Mouse (Mus musculus) left cerebral cortex, adult 8-10 months (tissue): ENCODE measurements around the gene Zar1l. TPM values are rescaled to one million over a fixed set of nuclear protein-coding genes. Genes with fewer than 3 reads are reported as not detected.

ENCODE experiments used
- DNase-seq, 2 experiments: peaks; one replicate each; pipeline ENCODE4 v3.0.0; 2022; ENCODE audit warnings: low spot score in 2 of 2
- total RNA-seq, 4 experiments: library from RNA; stranded (reverse); gene quantifications; 2 replicates each; pipeline ENCODE4 v1.2.4; 2022

The Zar1l gene
- total RNA-seq, 4 experiments from 2014 or later = 0.85 to 1.7 (median 1.3) TPM

- no peak for DNase-seq
Observed at GRCm38 (mm10) chr5:150490285-150490684, 27.7 kb downstream of the Zar1l start.

GRCm38 (mm10) chr5:150485198-150485597 lies 32.8 kb downstream of the Zar1l start:
- no peak for DNase-seq

- no peak for DNase-seq
Observed at GRCm38 (mm10) chr5:150478612-150479011, 39.4 kb downstream of the Zar1l start.

- no peak for DNase-seq
Observed at GRCm38 (mm10) chr5:150477364-150477763, 40.6 kb downstream of the Zar1l start.

GRCm38 (mm10) chr5:150468431-150468830 lies 49.5 kb downstream of the Zar1l start:
- no peak for DNase-seq

- peak; percentile 34 to 90 for DNase-seq
Observed at GRCm38 (mm10) chr5:150466132-150466531, 51.8 kb downstream of the Zar1l start.

GRCm38 (mm10) chr5:150465218-150465617 lies 52.7 kb downstream of the Zar1l start:
- no peak for DNase-seq

GRCm38 (mm10) chr5:150464721-150465120 lies 53.2 kb downstream of the Zar1l start:
- no peak for DNase-seq

- DNase-seq = no peak
Observed at GRCm38 (mm10) chr5:150459801-150460200, 58.2 kb downstream of the Zar1l start.

GRCm38 (mm10) chr5:150457904-150458739 lies 59.8 kb downstream of the Zar1l start:
- DNase-seq = no peak

GRCm38 (mm10) chr5:150457165-150457903 lies 60.6 kb downstream of the Zar1l start:
- DNase-seq = no peak

Other genes with a start within 250 kb of the Zar1l start
- gene Brca2, start 4.5 kb upstream of the Zar1l start, total RNA-seq = 10 to 100 TPM in 2 of 4 experiments, 1 to 10 TPM in 2; 8.7 to 12.2 (median 9.7) TPM
- gene N4bp2l1, start 79.0 kb upstream of the Zar1l start, total RNA-seq = 10 to 100 TPM; 53.3 to 56.8 (median 55.8) TPM
- 10 to 100 TPM; 77.0 to 82.6 (median 79.5) TPM for gene N4bp2l2, start 148.0 kb upstream of the Zar1l start, total RNA-seq
- 10 to 100 TPM; 64.8 to 75.8 (median 70.8) TPM for gene Pds5b, start 155.6 kb upstream of the Zar1l start, total RNA-seq